Mouse (Mus musculus) ovary, postnatal 10 days (tissue): Measurements from ENCODE around the gene Atp5h.
"Not testable (repeated sequence)": the region's sequence is repeated elsewhere in the genome, so short reads cannot be mapped to it uniquely, and the experiment has no call there.

Experiments
- DNase-seq: peaks from one replicate; pipeline ENCODE4 v3.0.0; 2022; ENCODE audit warnings: low spot score

Gene Atp5h

DNA sequence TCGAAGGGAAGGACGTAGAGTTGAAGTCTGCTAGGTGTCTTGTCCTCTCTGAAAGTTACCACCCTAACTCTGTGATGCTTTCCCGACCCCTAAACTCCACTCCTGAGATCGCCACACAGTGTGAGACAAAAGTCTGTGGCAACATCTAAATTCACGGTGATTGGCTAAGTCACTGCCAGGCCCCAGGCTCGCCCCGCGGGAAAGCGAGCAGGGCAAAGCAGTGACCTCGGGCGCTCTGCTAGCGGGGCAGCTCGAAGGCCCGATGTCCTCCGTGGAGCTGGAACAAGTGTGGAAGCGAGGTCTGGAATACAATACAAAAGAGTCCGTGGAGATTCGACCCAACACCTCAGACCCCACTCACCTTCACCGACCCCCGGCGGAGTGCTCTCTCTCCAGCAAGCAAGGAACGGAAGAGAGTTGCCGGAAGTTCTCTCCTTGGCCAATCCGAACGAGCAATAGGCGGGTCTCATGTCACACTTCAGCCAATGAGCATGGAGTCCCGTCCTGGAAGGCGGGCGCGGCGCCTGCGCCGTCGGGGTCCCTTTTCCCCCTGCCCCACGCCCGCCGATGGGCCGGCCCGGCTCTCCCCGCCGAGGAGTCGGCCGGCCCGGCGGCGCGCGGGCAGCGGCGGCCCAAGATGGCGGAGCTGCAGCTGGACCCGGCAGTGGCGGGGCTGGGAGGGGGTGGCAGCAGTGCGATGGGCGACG lies at the start of gene Atp5h, which contains the start of gene Kctd2:
Atp5h (minus strand) TSS at position 432 of the 707 bp plus-strand sequence.
Kctd2 (plus strand) TSS at position 598 of the 707 bp plus-strand sequence.
- peak; percentile 80 for DNase-seq

- DNase-seq = no peak
Observed at GRCm38 (mm10) chr11:115467217-115467618, 47.5 kb upstream of the Atp5h start.

- DNase-seq = no peak
Observed at GRCm38 (mm10) chr11:115464851-115465250, 45.1 kb upstream of the Atp5h start.

DNA sequence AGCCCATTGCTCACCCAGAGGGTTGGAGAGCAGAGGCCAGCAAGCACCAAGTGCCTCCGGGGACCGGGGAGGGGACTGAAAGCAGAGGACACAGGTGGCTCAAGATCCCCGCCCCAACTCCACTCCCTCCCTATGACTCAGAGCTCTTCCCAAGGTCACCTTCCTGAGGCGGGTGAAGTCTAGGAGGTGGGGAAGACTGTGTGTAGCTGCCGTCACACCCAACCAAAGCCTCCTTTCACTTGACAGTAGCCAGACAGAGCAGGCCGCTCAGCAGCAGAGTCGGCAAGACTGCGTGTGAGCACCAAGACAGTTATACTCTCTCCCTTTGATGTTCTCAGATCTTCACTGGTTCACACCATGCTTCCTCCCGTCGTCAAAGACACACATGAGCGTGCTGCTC lies 43.6 kb upstream of the Atp5h start:
- DNase-seq = no peak

GRCm38 (mm10) chr11:115462243-115462891 lies 42.6 kb upstream of the Atp5h start, which contains the start of gene Slc16a5:
Gene Slc16a5, plus strand, starts transcription at chr11:115462474.
- DNase-seq = no peak

- DNase-seq = no peak
Observed at GRCm38 (mm10) chr11:115461846-115462242, 42.1 kb upstream of the Atp5h start.

DNA sequence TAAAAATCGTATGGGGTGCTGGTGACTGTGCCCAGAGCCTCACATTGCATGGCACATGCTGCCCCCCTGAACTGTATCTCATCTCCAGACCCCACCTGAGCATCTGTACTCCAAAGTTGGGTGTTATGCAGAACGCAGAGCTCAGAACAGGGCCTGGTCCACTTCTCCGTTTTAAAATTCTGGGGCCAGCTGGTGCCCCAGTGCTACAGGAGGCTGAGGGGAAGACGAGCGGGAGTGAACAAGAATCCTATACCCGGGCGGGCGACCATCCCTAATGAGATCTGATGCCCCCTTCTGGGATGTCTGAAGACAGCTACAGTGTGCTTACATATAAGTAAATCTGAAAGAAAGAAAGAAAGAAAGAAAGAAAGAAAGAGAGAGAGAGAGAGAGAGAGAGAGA lies 41.2 kb upstream of the Atp5h start:
- no peak for DNase-seq

DNA sequence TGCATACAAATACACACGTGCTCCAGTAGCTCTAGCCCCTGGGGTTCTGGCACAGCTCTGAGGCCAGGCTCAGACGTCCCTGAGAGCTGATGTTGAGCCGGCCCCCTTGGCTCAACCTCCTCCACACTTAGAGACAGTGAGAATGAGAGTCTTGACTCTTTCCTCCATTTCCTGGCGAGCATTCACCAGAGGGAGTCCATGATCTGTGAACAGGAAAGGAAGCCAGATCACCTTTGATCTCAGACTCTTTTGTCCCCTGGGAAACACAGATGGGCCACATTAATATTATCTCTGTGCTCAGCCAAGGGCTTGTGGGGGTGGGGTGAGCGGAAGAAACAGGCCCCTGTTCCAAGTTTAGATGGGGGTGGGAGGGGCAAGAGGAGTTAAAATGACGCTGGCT lies 37.6 kb upstream of the Atp5h start:
- DNase-seq = no peak

- no peak for DNase-seq
Observed at GRCm38 (mm10) chr11:115456182-115456581, 36.4 kb upstream of the Atp5h start.

- no peak for DNase-seq
Observed at GRCm38 (mm10) chr11:115455619-115456018, 35.9 kb upstream of the Atp5h start.

GRCm38 (mm10) chr11:115454822-115455221 lies 35.1 kb upstream of the Atp5h start:
- not testable (repeated sequence) for DNase-seq

DNA sequence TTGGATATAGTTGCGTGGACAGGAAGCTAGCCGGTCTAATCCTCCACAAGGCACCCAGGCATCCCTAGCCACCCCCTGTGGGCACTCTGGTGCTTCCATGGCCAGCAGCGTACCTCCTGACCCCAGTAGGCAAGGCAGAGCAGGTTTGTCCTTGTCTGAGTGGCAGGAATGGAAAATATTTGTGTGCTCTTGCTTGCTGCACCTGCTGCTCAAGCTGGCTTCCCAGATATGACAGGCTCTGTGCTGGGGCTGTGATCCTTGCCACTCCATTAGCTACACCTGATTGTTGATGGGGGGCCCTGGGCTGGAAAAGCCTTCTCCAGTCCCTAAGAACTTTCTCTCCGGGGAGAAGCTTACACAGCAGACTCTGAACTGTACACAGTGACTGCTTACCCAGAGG lies 33.5 kb upstream of the Atp5h start:
- DNase-seq = no peak

DNA sequence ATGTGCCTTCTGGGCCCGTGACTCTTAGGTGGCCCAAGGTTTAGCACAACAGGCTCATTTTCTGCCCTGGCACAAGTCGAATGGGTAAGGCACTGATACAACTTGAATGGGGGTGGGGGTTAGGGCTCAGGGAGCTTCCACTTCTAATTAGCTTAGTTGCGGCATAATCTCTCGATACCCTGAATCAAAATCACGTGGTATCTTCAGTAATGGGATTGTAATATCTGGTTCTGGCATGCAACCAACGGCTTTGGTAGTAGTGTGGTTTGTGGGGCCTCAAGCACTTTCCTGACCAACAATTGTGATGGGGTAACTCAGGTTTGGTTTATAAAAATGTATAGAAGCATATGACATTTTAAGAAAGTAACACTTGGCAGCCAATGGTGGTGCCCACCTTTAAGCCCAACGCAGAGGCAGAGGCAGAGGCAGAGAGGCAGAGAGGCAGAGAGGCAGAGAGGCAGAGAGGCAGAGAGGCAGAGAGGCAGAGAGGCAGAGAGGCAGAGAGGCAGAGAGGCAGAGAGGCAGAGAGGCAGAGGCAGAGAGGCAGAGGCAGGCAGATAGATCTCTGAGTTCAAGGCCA lies 32.6 kb upstream of the Atp5h start:
- no peak for DNase-seq

- DNase-seq = no peak
Observed at GRCm38 (mm10) chr11:115451781-115452241, 32.0 kb upstream of the Atp5h start.

DNA sequence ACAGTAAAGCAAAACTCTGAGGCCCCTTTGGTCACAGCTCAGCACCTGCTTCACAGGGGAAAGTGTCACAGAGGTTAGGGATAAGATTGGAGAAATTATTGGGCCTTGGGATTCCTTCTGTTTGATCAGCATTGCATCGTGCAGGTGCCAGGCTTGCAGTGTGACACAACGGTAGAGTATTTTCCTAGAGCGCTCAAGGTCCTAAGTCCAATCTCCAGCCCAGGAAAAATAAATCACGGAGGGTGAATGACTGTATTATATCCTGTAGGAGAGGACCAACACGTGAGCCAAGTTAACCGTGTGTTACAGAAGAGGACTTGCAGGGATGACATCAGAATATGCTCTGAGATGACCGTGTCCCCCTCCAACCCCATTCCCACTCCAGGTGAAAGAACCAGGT lies 30.4 kb upstream of the Atp5h start:
- DNase-seq = no peak

- DNase-seq = no peak
Observed at GRCm38 (mm10) chr11:115448998-115449397, 29.2 kb upstream of the Atp5h start.

GRCm38 (mm10) chr11:115448075-115448474 lies 28.3 kb upstream of the Atp5h start:
- DNase-seq = no peak

- DNase-seq = no peak
Observed at GRCm38 (mm10) chr11:115447321-115447885, 27.6 kb upstream of the Atp5h start.

GRCm38 (mm10) chr11:115446906-115447305 lies 27.1 kb upstream of the Atp5h start:
- DNase-seq = no peak

GRCm38 (mm10) chr11:115441417-115441816 lies 21.7 kb upstream of the Atp5h start:
- DNase-seq = no peak

GRCm38 (mm10) chr11:115439906-115440595 lies 20.3 kb upstream of the Atp5h start, which contains the start of gene Trim80:
Gene Trim80, plus strand, starts transcription at chr11:115440545.
- no peak for DNase-seq

- no peak for DNase-seq
Observed at GRCm38 (mm10) chr11:115439326-115439725, 19.6 kb upstream of the Atp5h start.
